Mouse (Mus musculus): ENCODE data around the gene 4933411K16Rik. TPM values are rescaled to one million over a fixed set of nuclear protein-coding genes. Genes with fewer than 3 reads are reported as not detected.

4933411K16Rik gene
- not detected in 2 replicates for polyA plus RNA-seq (2012; ENCODE audit: insufficient read depth, insufficient read length, missing spikeins)

DNA sequence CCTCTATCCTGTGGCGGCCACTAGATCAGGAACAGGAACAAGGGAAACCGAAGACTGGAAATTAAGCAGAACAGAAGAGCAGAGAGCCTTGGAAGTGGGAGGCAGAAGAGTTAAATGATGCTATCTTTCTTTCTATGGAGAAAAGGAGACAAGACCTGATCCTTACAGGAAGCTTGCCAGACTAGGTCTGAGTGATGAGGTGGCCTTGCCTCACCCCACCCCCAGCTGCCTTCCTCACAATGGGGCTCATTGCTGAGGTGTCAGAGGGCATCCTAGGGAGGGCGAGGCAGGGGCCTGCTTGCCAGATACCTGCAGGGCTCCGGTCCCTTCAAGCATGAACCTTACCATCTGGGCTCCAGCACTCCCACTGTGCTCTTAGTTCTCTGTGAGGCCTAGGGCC is at the start of gene 4933411K16Rik:
Gene 4933411K16Rik, plus strand, starts transcription at position 301 of the 400 bp plus-strand sequence.
- Histone ChIP-seq H3K27ac (replicated peaks; ENCODE audit: low read depth, low read length) (no peak within 1 kb of the TSS), H3K4me3 (ENCODE audit: insufficient read depth, low read depth, low read length) (no peak within 1 kb of the TSS), H3K4me1 (ENCODE audit: control insufficient read depth, insufficient read depth, insufficient read length, low read length) (peaks cover 6% of the 10 kb centered on the region)

DNA sequence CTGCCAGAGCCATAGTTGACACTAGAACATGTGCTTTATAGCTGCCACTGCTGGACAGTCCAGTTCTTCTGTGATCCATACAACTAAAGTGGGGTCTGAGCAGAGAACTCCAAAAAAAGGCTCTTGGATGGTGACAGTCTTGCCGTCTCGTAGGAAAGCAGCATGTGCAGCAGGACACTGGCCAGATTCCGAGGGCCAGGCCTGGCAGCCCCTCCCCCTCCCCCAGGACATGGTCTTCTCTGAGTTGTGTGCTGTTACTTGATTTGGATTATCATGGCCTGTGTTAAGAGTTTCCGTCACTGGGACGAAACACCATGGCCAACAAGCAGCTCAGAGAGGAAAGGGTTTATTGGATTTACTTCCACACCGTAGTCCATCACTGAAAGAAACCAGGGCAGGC is 47.8 kb upstream of the 4933411K16Rik start:
- Histone ChIP-seq H3K27ac (replicated peaks; ENCODE audit: low read depth, low read length) (no peak overlapping the region), H3K4me3 (ENCODE audit: insufficient read depth, low read depth, low read length) (no peak overlapping the region), H3K4me1 (ENCODE audit: control insufficient read depth, insufficient read depth, insufficient read length, low read length) (peaks cover 51% of the 10 kb centered on the region)

DNA sequence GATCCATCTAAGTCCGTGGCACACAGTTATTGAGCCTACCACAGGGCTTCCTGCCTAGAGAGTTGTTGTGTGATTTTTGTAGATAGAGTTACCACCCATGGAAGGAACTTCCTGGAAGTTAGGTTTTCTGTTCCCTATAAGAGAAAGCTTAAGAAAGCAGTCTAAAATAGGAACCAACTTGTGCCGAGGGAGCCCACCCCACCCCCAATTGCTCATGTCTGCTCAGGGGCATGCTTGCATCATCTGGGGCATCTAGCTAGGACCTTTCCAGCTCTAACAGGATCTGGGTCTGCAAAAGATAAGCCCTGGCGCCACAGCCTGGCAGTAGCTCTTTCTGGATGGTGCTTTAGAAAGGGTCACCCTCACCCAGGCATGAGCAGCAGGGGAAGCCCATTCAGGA is 46.4 kb upstream of the 4933411K16Rik start:
- H3K27ac ChIP-seq (replicated peaks; ENCODE audit: low read depth, low read length): peak overlapping the region; percentile 36; the same call in 1 of the 2 replicates
- H3K4me3 ChIP-seq (ENCODE audit: insufficient read depth, low read depth, low read length): no peak overlapping the region
- H3K4me1 ChIP-seq (ENCODE audit: control insufficient read depth, insufficient read depth, insufficient read length, low read length): peaks cover 42% of the 10 kb centered on the region

DNA sequence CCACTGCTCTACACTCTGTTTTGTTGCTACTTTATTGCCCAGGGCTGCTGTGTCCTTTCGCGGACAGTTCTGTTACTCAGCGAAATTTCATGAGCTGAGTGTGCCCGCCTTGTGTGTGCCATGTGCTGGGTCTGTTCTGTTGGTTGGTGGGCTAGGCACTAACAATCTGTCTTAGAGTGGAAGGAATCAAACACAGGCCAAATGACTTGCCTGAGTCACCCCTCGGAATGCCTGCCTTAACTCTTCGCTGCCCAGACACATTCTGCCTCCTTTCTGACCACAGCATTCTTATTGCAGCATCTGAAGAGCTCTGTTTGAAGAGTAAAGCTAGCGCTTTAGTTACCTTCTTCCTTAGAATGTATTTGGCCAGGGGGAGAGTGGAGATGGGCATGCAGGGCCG is 45.5 kb upstream of the 4933411K16Rik start:
- peaks cover 32% of the 10 kb centered on the region for H3K4me1 ChIP-seq (ENCODE audit: control insufficient read depth, insufficient read depth, insufficient read length, low read length)
- no peak overlapping the region for H3K4me3 ChIP-seq (ENCODE audit: insufficient read depth, low read depth, low read length)
- H3K27ac ChIP-seq (replicated peaks; ENCODE audit: low read depth, low read length): no peak overlapping the region

DNA sequence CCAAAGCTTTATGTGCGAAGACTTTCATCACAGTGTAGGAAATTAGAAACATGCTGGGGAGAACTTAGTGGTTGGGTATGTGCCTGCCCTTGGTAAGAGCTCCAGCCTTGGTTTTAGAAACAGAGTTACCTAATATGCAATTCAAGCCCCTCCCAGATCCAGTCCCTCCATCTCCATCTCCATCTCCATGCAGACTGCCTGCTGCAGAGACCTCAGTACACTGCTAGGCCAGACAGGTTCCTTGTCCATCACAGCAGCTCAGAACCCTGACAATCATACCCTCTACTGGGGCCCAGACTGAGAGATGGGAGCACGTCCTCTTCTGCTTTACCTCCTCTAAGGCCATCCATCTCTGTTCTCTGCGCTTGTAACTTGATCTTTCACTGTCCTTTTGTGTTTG is 43.5 kb upstream of the 4933411K16Rik start:
- Histone ChIP-seq H3K4me1 (ENCODE audit: control insufficient read depth, insufficient read depth, insufficient read length, low read length) (peaks cover 30% of the 10 kb centered on the region), H3K4me3 (ENCODE audit: insufficient read depth, low read depth, low read length) (no peak overlapping the region), H3K27ac (replicated peaks; ENCODE audit: low read depth, low read length) (peak overlapping the region; percentile 25)

DNA sequence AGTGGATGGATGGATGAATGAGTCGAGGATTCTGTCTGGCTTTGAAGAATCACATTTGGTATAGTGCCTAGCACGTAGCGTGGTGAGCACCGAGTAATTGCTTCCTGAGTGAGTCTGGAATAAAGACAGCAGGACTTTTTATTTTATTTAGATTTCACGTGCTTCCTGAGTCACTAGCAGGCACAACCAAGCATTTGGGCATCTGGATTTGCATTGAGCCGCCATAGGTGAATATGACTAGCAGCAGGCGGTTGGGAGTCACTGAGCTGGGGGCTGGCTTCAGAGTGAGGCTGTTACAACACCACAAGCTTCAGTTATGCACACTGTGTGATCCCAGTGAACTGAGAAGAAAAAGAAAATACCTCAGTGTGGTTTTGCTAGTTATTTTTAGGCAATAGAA is 43.0 kb upstream of the 4933411K16Rik start:
- Histone ChIP-seq H3K4me3 (ENCODE audit: insufficient read depth, low read depth, low read length) (no peak overlapping the region), H3K27ac (replicated peaks; ENCODE audit: low read depth, low read length) (peak overlapping the region; percentile 25), H3K4me1 (ENCODE audit: control insufficient read depth, insufficient read depth, insufficient read length, low read length) (peaks cover 30% of the 10 kb centered on the region)

DNA sequence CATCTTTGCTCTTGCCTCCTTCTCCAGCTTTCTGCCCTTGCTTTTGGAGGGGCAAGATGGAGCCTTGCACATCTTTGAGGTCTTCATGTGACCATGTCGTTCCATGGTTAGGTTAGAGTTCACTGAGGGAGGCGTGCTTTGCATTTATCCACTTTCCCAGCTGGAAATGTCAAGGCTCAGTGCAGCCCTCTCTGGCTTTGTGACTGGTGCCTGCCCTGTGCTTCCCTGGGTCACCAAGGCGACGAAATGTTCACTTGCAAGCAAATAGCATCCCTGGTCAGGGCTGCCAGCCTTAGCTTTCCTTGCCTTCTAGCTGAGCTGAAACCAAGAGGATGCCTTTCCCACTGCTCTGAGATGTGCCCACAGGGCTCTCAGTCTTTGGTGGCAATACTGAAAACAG is 41.6 kb upstream of the 4933411K16Rik start:
- Histone ChIP-seq H3K4me1 (ENCODE audit: control insufficient read depth, insufficient read depth, insufficient read length, low read length) (peaks cover 22% of the 10 kb centered on the region), H3K4me3 (ENCODE audit: insufficient read depth, low read depth, low read length) (no peak overlapping the region), H3K27ac (replicated peaks; ENCODE audit: low read depth, low read length) (no peak overlapping the region)

DNA sequence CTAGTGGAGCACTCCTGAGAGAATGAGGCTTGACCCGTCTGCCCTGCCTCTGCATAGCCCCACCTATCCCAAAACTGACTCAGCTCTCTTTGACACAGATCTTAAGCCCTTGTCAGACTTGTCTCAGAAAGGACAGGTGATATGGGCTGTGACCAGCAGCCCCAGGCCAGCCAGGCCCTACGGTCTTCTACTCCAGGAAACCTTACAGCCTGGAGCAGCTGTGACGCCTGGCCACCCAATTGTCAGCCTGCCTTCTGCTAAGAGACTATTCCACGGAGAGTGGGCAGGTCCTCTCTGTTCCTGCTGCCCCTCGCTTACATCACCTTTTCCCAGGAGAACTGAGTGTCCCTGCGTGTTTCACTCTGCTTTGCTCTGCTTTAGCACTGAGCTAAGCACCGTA is 40.9 kb upstream of the 4933411K16Rik start:
- H3K27ac ChIP-seq (replicated peaks; ENCODE audit: low read depth, low read length): no peak overlapping the region
- peaks cover 19% of the 10 kb centered on the region for H3K4me1 ChIP-seq (ENCODE audit: control insufficient read depth, insufficient read depth, insufficient read length, low read length)
- no peak overlapping the region for H3K4me3 ChIP-seq (ENCODE audit: insufficient read depth, low read depth, low read length)

DNA sequence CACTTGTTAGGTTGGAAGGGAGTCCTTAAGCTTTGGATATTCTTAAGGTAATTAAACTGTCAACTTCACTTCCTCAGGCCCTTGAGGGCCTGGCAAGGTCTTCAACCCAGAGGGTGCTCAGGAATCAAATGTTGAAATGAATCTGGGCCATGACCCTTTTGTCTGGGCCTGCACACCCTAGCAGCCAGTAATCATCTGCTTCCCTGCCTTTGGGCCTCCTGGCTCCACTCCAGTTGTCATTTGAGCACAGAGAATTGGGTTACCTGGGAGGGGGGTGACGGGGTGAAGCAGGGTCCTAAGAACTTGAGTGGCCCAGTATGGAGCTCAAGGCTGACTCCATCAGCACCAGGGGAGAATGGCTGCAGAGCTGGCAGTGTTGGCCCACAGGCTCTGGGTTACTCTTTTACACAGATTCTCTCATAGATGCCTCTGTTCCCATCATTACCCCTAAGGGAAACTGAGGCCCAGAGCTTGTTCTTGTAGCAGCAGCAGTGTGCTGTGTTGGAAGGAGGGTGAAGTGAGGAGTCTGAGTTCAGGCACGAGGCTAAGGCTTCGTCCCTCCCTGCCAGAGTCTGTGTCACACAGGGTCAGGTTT is 37.7 kb upstream of the 4933411K16Rik start:
- Histone ChIP-seq H3K4me3 (ENCODE audit: insufficient read depth, low read depth, low read length) (no peak overlapping the region), H3K27ac (replicated peaks; ENCODE audit: low read depth, low read length) (no peak overlapping the region), H3K4me1 (ENCODE audit: control insufficient read depth, insufficient read depth, insufficient read length, low read length) (peaks cover 24% of the 10 kb centered on the region)

DNA sequence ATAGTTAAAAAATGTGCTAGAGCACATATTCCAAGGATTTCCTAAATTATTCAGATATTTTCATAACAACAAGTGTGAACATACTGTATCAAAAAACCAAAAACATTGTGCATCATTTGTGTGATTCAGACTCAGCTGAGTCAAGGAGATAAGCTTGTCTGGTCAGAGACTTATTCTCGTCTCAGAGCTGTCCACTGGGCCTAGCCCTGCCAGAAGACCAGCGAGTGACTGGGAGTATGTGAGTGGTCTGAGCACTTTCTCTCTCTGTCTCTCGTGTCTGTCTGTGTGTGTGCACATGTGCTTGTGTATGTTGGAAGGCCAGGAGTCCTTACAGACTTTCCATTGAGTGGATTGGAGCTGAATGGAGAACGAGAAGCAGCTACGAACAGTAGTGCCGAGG is 37.0 kb upstream of the 4933411K16Rik start:
- no peak overlapping the region for H3K27ac ChIP-seq (replicated peaks; ENCODE audit: low read depth, low read length)

DNA sequence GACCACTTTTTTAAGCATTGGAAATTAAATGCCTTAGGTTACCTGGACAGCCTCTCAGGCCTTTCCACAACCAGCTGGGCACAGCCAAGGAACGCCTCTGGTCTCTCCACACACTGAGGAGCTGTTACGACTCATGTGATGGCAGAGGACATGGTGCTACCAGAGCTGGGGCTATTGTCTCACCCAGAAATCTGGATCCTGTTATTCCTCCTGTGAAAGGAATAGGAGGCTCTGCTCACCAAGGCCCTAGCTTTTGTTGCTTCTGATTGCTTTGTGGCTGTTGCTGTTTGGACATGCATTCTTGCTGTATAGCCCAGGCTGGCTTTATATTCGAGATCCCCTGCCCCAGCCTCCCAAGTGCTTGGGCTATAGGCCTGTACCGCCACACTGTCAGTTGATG is 35.8 kb upstream of the 4933411K16Rik start:
- Histone ChIP-seq H3K27ac (replicated peaks; ENCODE audit: low read depth, low read length) (peak overlapping the region; percentile 27), H3K4me1 (ENCODE audit: control insufficient read depth, insufficient read depth, insufficient read length, low read length) (peaks cover 24% of the 10 kb centered on the region), H3K4me3 (ENCODE audit: insufficient read depth, low read depth, low read length) (no peak overlapping the region)

More for the DNA sequence above, 37.0 kb upstream of the 4933411K16Rik start:
- H3K4me1 ChIP-seq (ENCODE audit: control insufficient read depth, insufficient read depth, insufficient read length, low read length): peaks cover 24% of the 10 kb centered on the region
- no peak overlapping the region for H3K4me3 ChIP-seq (ENCODE audit: insufficient read depth, low read depth, low read length)

DNA sequence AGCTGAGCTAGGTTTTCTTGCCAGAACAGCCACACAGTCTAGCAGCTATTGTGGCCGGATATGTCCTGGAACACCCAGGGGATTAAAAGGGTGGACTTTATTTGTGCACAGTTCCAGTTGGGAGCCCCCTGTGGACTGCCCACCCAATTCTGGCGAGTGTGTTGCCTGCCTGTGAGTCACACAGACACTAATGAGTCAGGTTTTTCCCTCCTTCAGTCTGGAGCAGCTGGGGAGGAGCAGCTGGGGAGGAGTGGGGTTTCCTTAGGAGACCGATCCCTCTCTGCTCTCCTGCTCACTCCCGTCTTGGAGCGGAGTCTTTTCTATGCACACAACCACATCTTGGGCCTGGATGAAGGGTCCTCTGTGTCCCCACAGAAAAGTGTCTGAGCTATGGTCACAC is 35.2 kb upstream of the 4933411K16Rik start:
- peak overlapping the region; percentile 79 for H3K27ac ChIP-seq (replicated peaks; ENCODE audit: low read depth, low read length)

DNA sequence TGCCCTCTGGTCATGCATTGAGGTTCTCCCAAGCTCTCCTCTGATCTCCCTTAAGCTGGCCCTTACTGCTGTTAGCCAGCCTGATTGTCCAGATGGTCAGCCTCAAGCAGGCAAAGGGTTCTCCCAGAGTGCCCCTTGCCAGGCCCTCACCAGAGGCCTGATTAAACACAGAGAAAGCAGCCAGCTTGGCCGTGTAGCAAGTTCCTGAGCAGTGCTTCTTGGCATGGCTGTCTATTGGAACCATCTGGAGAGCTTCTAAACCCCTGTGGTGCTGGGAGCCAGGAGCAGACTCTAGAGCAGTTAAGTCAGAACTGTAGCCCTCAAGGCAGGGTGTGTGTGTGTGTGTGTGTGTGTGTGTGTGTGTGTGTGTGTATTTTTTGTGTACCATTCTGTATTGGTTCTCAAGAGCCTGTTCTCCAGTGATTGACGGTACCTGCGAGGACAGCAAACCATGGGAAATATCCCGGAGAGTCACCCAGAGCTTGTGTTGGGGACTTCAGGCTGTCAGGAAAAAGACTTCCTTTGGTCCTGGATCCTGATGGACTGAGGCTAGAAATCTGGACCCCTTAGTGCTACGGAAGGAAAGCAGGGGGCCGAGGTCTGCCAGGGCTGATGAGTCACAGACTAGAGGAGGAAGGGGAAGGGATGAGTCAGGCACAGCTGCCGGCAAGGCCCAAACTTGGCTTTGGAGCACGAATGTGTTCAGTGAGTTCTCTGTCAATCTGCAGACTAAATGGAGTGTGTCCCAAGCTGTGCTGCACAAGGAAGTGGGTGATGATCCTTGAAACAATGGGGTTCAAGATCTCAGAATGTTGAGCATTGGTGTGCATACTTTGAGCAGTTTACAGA is 34.4 kb upstream of the 4933411K16Rik start:
- peak overlapping the region; percentile 79 for H3K27ac ChIP-seq (replicated peaks; ENCODE audit: low read depth, low read length)

More for the DNA sequence above, 35.2 kb upstream of the 4933411K16Rik start:
- H3K4me3 ChIP-seq (ENCODE audit: insufficient read depth, low read depth, low read length): no peak overlapping the region
- H3K4me1 ChIP-seq (ENCODE audit: control insufficient read depth, insufficient read depth, insufficient read length, low read length): peaks cover 24% of the 10 kb centered on the region

DNA sequence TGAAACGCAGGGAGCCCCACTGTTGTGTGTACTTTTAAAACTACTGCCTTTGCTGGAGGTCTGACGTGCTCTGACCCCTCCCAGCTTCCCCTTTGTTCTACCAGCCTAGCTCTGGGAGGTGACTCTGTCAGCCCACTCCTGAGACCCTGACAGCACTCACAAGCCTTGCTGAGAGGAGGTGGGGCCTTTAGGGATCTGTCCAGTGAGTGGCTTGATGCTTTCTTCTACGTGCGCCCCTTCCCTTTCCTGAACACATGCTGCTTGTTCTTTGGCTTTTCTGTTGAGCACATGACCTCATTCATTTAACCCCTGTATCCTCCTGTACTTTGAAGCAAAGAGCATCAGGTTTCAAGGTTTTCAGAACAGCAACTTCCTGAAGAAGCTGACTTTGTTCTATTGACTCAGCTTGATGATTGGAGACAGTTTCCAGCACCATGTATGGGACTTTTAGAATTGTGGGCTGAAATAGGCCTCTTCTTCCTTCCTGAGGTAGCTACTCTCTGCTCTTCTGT is 33.0 kb upstream of the 4933411K16Rik start:
- peak overlapping the region; percentile 79 for H3K27ac ChIP-seq (replicated peaks; ENCODE audit: low read depth, low read length)
- H3K4me1 ChIP-seq (ENCODE audit: control insufficient read depth, insufficient read depth, insufficient read length, low read length): peaks cover 29% of the 10 kb centered on the region

More for the DNA sequence above, 34.4 kb upstream of the 4933411K16Rik start:
- no peak overlapping the region for H3K4me3 ChIP-seq (ENCODE audit: insufficient read depth, low read depth, low read length)
- peaks cover 29% of the 10 kb centered on the region for H3K4me1 ChIP-seq (ENCODE audit: control insufficient read depth, insufficient read depth, insufficient read length, low read length)

DNA sequence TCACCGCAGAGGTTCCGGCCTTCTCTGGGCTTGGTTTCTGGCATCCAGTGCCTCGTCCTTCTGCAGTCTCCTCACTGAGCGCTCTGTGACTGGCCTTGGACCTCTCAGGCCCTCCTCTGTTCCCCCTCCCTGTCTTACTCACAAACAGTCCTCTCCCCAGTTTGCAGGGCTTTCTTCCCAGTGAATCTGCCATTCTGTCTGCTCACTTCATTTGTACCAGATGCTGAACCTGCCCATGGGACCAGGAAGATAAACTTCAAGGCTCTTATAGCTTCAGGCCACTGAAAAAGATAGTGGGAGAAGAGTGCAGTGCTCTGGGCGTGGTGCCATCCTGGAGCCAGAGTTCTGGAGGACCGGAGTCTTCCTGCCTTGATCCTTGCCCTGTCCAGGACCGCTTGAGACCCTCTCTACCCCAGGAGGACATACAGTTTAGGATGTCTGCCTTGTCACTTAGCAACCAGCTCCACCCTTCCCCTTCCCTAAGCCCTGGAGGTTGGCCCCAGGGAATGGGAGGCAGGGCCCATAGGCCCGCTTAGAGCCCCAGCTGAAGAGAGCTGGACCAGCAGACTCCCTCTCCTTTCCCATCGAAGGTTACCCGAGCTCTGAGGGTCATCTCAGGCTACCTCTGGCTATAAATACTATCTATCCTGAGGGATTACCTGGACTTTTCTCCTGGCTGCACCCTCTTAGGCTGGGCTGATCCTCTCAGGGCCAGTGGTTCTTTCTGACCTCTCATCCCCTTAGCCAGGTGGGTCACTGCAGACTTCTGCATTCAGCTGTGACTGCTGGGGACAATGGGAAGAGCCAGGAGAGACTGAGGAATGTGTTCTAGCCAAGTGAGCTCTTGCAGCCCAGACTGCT is 30.1 kb upstream of the 4933411K16Rik start:
- peaks cover 20% of the 10 kb centered on the region for H3K4me1 ChIP-seq (ENCODE audit: control insufficient read depth, insufficient read depth, insufficient read length, low read length)
- no peak overlapping the region for H3K4me3 ChIP-seq (ENCODE audit: insufficient read depth, low read depth, low read length)
- H3K27ac ChIP-seq (replicated peaks; ENCODE audit: low read depth, low read length): peak overlapping the region; percentile 9

More for the DNA sequence above, 33.0 kb upstream of the 4933411K16Rik start:
- H3K4me3 ChIP-seq (ENCODE audit: insufficient read depth, low read depth, low read length): no peak overlapping the region
